Mouse (Mus musculus): ENCODE data around the gene Eps8l2.
A peak's percentile ranks its signal among the peaks of the same experiment; 100 is the strongest.

Eps8l2 gene

GRCm38 (mm10) chr7:141328373-141328990 lies 10.2 kb upstream of the Eps8l2 start:
- DNase-seq (ENCODE audit: extremely low read depth, low read depth): peak; percentile 23

- DNase-seq (ENCODE audit: extremely low read depth, low read depth): no peak
These were observed 8.0 kb upstream of the Eps8l2 start for GRCm38 (mm10) chr7:141330706-141331105.

GRCm38 (mm10) chr7:141331990-141332389 lies 6.7 kb upstream of the Eps8l2 start:
- DNase-seq (ENCODE audit: extremely low read depth, low read depth): no peak

GRCm38 (mm10) chr7:141335044-141335579 lies 3.6 kb upstream of the Eps8l2 start:
- DNase-seq (ENCODE audit: extremely low read depth, low read depth): no peak

- no peak for DNase-seq (ENCODE audit: extremely low read depth, low read depth)
These were observed 3.0 kb upstream of the Eps8l2 start for GRCm38 (mm10) chr7:141335682-141336081.

GRCm38 (mm10) chr7:141336296-141336695 lies 2.4 kb upstream of the Eps8l2 start:
- DNase-seq (ENCODE audit: extremely low read depth, low read depth): no peak

GRCm38 (mm10) chr7:141337716-141338416 lies 814 bp upstream of the Eps8l2 start:
- no peak for DNase-seq (ENCODE audit: extremely low read depth, low read depth)

- DNase-seq (ENCODE audit: extremely low read depth, low read depth): no peak
These were observed 688 bp downstream of the Eps8l2 start for GRCm38 (mm10) chr7:141339215-141339920.

- DNase-seq (ENCODE audit: extremely low read depth, low read depth): no peak
These were observed 1.3 kb downstream of the Eps8l2 start for GRCm38 (mm10) chr7:141340023-141340422.

- DNase-seq (ENCODE audit: extremely low read depth, low read depth): no peak
These were observed 1.8 kb downstream of the Eps8l2 start for GRCm38 (mm10) chr7:141340476-141340875.

GRCm38 (mm10) chr7:141341689-141342226 lies 3.1 kb downstream of the Eps8l2 start:
- no peak for DNase-seq (ENCODE audit: extremely low read depth, low read depth)

GRCm38 (mm10) chr7:141343230-141343629 lies 4.5 kb downstream of the Eps8l2 start:
- DNase-seq (ENCODE audit: extremely low read depth, low read depth): no peak

- DNase-seq (ENCODE audit: extremely low read depth, low read depth): no peak
These were observed 5.0 kb downstream of the Eps8l2 start for GRCm38 (mm10) chr7:141343696-141344095.

- DNase-seq (ENCODE audit: extremely low read depth, low read depth): no peak
These were observed 6.1 kb downstream of the Eps8l2 start for GRCm38 (mm10) chr7:141344787-141345186.

- DNase-seq (ENCODE audit: extremely low read depth, low read depth): no peak
These were observed 12.4 kb downstream of the Eps8l2 start for GRCm38 (mm10) chr7:141351061-141351460.

- DNase-seq (ENCODE audit: extremely low read depth, low read depth): no peak
These were observed 16.4 kb downstream of the Eps8l2 start for GRCm38 (mm10) chr7:141355051-141355450.

- no peak for DNase-seq (ENCODE audit: extremely low read depth, low read depth)
These were observed 17.1 kb downstream of the Eps8l2 start for GRCm38 (mm10) chr7:141355626-141356326.

GRCm38 (mm10) chr7:141356971-141357370 lies 18.3 kb downstream of the Eps8l2 start:
- no peak for DNase-seq (ENCODE audit: extremely low read depth, low read depth)

GRCm38 (mm10) chr7:141361510-141361909 lies 22.8 kb downstream of the Eps8l2 start:
- no peak for DNase-seq (ENCODE audit: extremely low read depth, low read depth)

- peak; percentile 70 for DNase-seq (ENCODE audit: extremely low read depth, low read depth)
These were observed 24.5 kb downstream of the Eps8l2 start for GRCm38 (mm10) chr7:141363106-141363751.

GRCm38 (mm10) chr7:141363752-141364125 lies 25.1 kb downstream of the Eps8l2 start:
- no peak for DNase-seq (ENCODE audit: extremely low read depth, low read depth)

All from MEL-GATA-1-ER (cell line).